Mouse (Mus musculus) gastrocnemius, adult 2 months (tissue): ENCODE results near the gene Zfp831. TPM values are rescaled to one million over a fixed set of nuclear protein-coding genes. Genes with fewer than 3 reads are reported as not detected.

Experiments used
- DNase-seq: peaks from one replicate; pipeline ENCODE4 v3.0.0; 2022
- H3K27ac ChIP-seq: fragments of 200-600 bp; 2 replicates; pipeline ENCODE4 v1.8.1; 2022; ENCODE audit warnings: mild to moderate bottlenecking
- H3K4me3 ChIP-seq: fragments of 200-600 bp; 2 replicates; pipeline ENCODE4 v1.8.1; 2022; ENCODE audit warnings: mild to moderate bottlenecking, moderate library complexity
- CTCF ChIP-seq: fragments of 200-600 bp; IDR thresholded peaks from 2 replicates; pipeline ENCODE4 v1.8.1; 2022; ENCODE audit warnings: antibody characterized with exemption, mild to moderate bottlenecking, moderate library complexity
- intact Hi-C: fragments of 180-260 bp; cut with DNase I; formaldehyde crosslinking; loops from one replicate; pipeline ENCODE4 v1.15.1; 2025
- long read RNA-seq, 2 experiments: library from polyadenylated mRNA; stranded (forward); transcript quantifications; one replicate each; pipeline ENCODE4 v2.0.0; 2021
- total RNA-seq, 2 experiments: library from RNA; stranded (reverse); gene quantifications; 2 replicates each; pipeline ENCODE4 v1.2.3; 2021

The Zfp831 gene
- total RNA-seq = not detected
- long read RNA-seq, experiment 1 = 0 reads
- long read RNA-seq, experiment 2 = 0 reads

- intact Hi-C loops = no loop called here
- H3K4me3 ChIP-seq = no peak within 1 kb of the TSS
- TF ChIP-seq CTCF = no peak
Observed at GRCm38 (mm10) chr2:174643448-174644144, at the start of gene Zfp831. TSS of gene Zfp831 (plus strand) at chr2:174643534.

DNA sequence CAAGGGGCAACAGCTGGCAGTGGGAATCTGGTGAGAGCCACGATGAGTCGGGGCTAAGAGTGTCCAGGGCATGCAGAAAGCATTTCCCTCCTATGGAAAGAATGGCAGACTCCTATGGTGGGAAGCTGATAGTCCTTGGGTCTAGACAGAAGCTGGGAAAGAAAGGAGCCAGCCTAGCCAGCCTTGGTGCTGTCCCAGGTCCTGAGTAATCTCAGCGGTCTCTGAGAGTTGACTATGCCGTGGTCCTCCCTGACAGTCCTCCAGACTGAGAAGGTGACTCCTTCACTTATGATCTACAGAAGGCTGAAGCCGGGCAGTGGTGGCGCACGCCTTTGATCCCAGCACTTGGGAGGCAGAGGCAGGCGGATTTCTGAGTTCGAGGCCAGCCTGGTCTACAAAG is 48.4 kb upstream of the Zfp831 start:
- intact Hi-C loops = no loop called here
- no peak for TF ChIP-seq CTCF
- Histone ChIP-seq H3K27ac (no peak overlapping the region), H3K4me3 (no peak overlapping the region)
- no peak for DNase-seq

More at GRCm38 (mm10) chr2:174643448-174644144, at the start of gene Zfp831:
- no peak for DNase-seq
- no peak within 1 kb of the TSS for H3K27ac ChIP-seq

DNA sequence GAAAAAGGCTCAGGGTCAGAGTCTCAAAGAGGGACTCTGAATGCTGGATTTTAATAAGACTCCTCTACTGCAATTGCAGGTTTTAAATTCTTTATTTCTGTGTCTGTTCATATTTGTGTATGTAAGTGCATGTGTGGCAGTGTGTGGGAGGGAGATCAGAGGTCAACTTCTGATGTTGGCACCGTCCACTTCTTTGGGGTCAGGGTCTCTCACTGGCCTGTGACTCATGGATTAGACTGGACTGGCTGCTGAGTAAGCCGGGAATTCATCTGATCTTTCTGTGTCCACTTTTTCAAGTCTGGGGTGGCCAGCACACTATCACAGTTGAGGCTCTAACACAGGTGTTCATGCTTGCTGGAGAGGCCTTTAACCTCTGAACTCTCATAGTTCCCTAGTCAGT is 47.7 kb upstream of the Zfp831 start:
- Histone ChIP-seq H3K27ac (no peak overlapping the region), H3K4me3 (no peak overlapping the region)
- no peak for DNase-seq
- intact Hi-C loops = no loop called here
- no peak for TF ChIP-seq CTCF

GRCm38 (mm10) chr2:174596457-174596856 is 46.9 kb upstream of the Zfp831 start:
- intact Hi-C loops = no loop called here
- no peak overlapping the region for H3K4me3 ChIP-seq
- H3K27ac ChIP-seq = no peak overlapping the region
- no peak for DNase-seq
- TF ChIP-seq CTCF = no peak

GRCm38 (mm10) chr2:174598451-174598850 is 44.9 kb upstream of the Zfp831 start:
- no peak for DNase-seq
- Histone ChIP-seq H3K4me3 (no peak overlapping the region), H3K27ac (no peak overlapping the region)
- intact Hi-C loops = no loop called here
- no peak for TF ChIP-seq CTCF

- DNase-seq = no peak
- no peak overlapping the region for H3K4me3 ChIP-seq
- intact Hi-C loops = no loop called here
- H3K27ac ChIP-seq = no peak overlapping the region
- TF ChIP-seq CTCF = no peak
Observed at GRCm38 (mm10) chr2:174599071-174599635, 44.2 kb upstream of the Zfp831 start.

GRCm38 (mm10) chr2:174599853-174600271 is 43.5 kb upstream of the Zfp831 start:
- intact Hi-C loops = no loop called here
- H3K4me3 ChIP-seq = no peak overlapping the region
- no peak for TF ChIP-seq CTCF
- DNase-seq = peak; percentile 37
- H3K27ac ChIP-seq = no peak overlapping the region

- no peak for TF ChIP-seq CTCF
- intact Hi-C loops = no loop called here
- no peak overlapping the region for H3K4me3 ChIP-seq
- peak overlapping the region; percentile 51; the same call in 1 of the 2 replicates for H3K27ac ChIP-seq
- no peak for DNase-seq
Observed at GRCm38 (mm10) chr2:174601938-174602685, 41.2 kb upstream of the Zfp831 start.

DNA sequence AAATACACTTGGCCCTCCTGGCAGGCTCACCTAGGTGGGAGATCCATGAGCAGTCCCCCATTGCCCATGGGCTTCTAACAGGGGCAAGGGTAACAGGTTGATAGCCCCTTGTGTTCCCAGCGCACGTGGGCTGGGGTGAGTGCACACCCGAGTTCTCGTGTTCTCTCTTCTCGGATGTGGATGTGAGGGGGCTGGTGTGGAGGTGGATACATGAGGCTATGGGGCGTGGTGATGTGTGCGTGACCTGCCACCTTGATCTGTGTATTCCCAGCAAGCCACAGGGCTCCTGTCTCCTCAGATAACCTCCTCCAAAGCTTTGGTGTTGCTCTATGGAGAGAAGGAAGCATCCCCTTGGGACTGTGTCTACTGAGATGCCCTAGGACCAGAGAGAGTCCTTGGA is 40.0 kb upstream of the Zfp831 start:
- intact Hi-C loops = no loop called here
- no peak overlapping the region for H3K27ac ChIP-seq

GRCm38 (mm10) chr2:174605020-174605419 is 38.3 kb upstream of the Zfp831 start:
- Histone ChIP-seq H3K4me3 (no peak overlapping the region), H3K27ac (no peak overlapping the region)
- intact Hi-C loops = no loop called here
- DNase-seq = no peak
- no peak for TF ChIP-seq CTCF

More for the DNA sequence above, 40.0 kb upstream of the Zfp831 start:
- TF ChIP-seq CTCF = no peak
- no peak for DNase-seq
- no peak overlapping the region for H3K4me3 ChIP-seq

- intact Hi-C loops = no loop called here
- Histone ChIP-seq H3K27ac (no peak overlapping the region), H3K4me3 (no peak overlapping the region)
- DNase-seq = no peak
- TF ChIP-seq CTCF = no peak
Observed at GRCm38 (mm10) chr2:174605442-174606087, 37.8 kb upstream of the Zfp831 start.

- intact Hi-C loops = no loop called here
- no peak overlapping the region for H3K4me3 ChIP-seq
- TF ChIP-seq CTCF = no peak
- H3K27ac ChIP-seq = no peak overlapping the region
- DNase-seq = no peak
Observed at GRCm38 (mm10) chr2:174606376-174606775, 37.0 kb upstream of the Zfp831 start.

GRCm38 (mm10) chr2:174609892-174610291 is 33.4 kb upstream of the Zfp831 start:
- TF ChIP-seq CTCF = no peak
- Histone ChIP-seq H3K4me3 (no peak overlapping the region), H3K27ac (no peak overlapping the region)
- intact Hi-C loops = no loop called here
- DNase-seq = no peak
